Mouse (Mus musculus) liver, embryonic 14.5 days (tissue): ENCODE measurements at regions not wholly inside any gene's neighbourhood (a gene's known extent, or its start where the extent isn't known, plus 50 kb on each side); places are given as distances from the start of the nearest gene placed in this dataset.

Source experiments
- CTCF ChIP-seq: IDR thresholded peaks from 2 replicates; pipeline ENCODE4 v1.5.1; 2016; ENCODE audit warnings: antibody characterized with exemption, low read depth, control low read depth
- EP300 ChIP-seq: IDR thresholded peaks from 2 replicates; pipeline ENCODE4 v1.6.1; 2016; ENCODE audit warnings: antibody characterized with exemption, low read depth

GRCm38 (mm10) chr2:75607010-75607915 lies 51.8 kb upstream of the Hnrnpa3 start:
- TF ChIP-seq CTCF (no peak), EP300 (no peak)
